14 mouse cellular contexts compared by ENCODE assay signal in genomic region chr12:104999171-104999570, GRCm38 (mm10). TPM values are rescaled to one million over a fixed set of nuclear protein-coding genes. Genes with fewer than 3 reads are reported as not detected.
DNase-seq lines count a peak whose midpoint lies in the region; ATAC-seq and TF ChIP-seq lines count a peak whose summit lies in the region.
"Had no signal": no experiment of that assay in that cellular context is flagged by ENCODE, and none has a peak within 500 bp of the region (broad histone marks: within the 10 kb centered on the region; RNA-seq: fewer than 3 reads in every experiment).

No protein-coding gene starts in this region.

- peaks cover 90% of the 10 kb centered on the region for H3K4me1 ChIP-seq in liver, embryonic 16.5 days (ENCODE audit: control insufficient read depth, low read depth, low read length)
- H3K4me1 ChIP-seq in stomach, postnatal 0 days (replicated peaks; ENCODE audit: control insufficient read depth, insufficient read depth), result 0 out of 2 replicates have a peak, but pooled peaks cover 2% of the 10 kb centered on the region
- peaks cover 11% of the 10 kb centered on the region for H3K4me1 ChIP-seq in forebrain, embryonic 12.5 days

- TF ChIP-seq EP300 in stomach, postnatal 0 days (optimal IDR thresholded peaks at IDR 0.05), result no peak

- TF ChIP-seq CTCF in C2C12 (IDR thresholded peaks at IDR 0.05; ENCODE audit: control insufficient read depth, insufficient read depth, insufficient read length), result no peak
- TF ChIP-seq CTCF in stomach, postnatal 0 days (IDR thresholded peaks at IDR 0.05; ENCODE audit: low read depth), result no peak
- TF ChIP-seq CTCF in layer of hippocampus, adult 2 months (conservative IDR thresholded peaks at IDR 0.05), result no peak

- H3K9ac ChIP-seq in liver, embryonic 16.5 days (ENCODE audit: low read depth, low read length), result no peak overlapping the region
- H3K9ac ChIP-seq in stomach, postnatal 0 days (ENCODE audit: low read length), result no peak overlapping the region
- no peak overlapping the region for H3K9ac ChIP-seq in forebrain, embryonic 12.5 days

- H3K79me2 ChIP-seq in C2C12 (ENCODE audit: control insufficient read depth, insufficient read depth), result peaks cover 93% of the 10 kb centered on the region

- ATAC-seq in liver, embryonic 16.5 days (ENCODE audit: low read depth), result no peak
- ATAC-seq in stomach, postnatal 0 days (ENCODE audit: low FRiP score, low TSS enrichment), result 0 out of 2 replicates have a peak, but pooled peaks have one; percentile 33
- no peak for ATAC-seq in forebrain, embryonic 12.5 days (ENCODE audit: low FRiP score)
- ATAC-seq: midbrain, embryonic 16.5 days had no signal

- DNase-seq in ES-CJ7 (ENCODE audit: low read depth, low spot score), result peak; percentile 68
- peak; percentile 29 for DNase-seq in stomach, postnatal 0 days (ENCODE audit: low spot score)
- DNase-seq in layer of hippocampus, adult 2 months (ENCODE audit: low spot score in 2 of 2), result no peak
- no peak for DNase-seq in kidney, adult 9 months
- DNase-seq: cerebellum, adult 9-10 months; gastrocnemius, adult 2 months; heart, postnatal 36 days; kidney, postnatal 4 days; right cerebral cortex, adult 18-20 months had no signal

- no peak overlapping the region for H3ac ChIP-seq in C2C12 (ENCODE audit: control insufficient read depth, insufficient read length, low read depth)

- peaks cover 12% of the 10 kb centered on the region for H3K36me3 ChIP-seq in C2C12 (ENCODE audit: control insufficient read depth, insufficient read depth)
- no peaks in the 10 kb centered on the region for H3K36me3 ChIP-seq in liver, embryonic 16.5 days (ENCODE audit: control insufficient read depth, insufficient read depth)
- H3K36me3 ChIP-seq in stomach, postnatal 0 days (ENCODE audit: control insufficient read depth, insufficient read depth, low read length), result no peaks in the 10 kb centered on the region
- no peaks in the 10 kb centered on the region for H3K36me3 ChIP-seq in forebrain, embryonic 12.5 days (replicated peaks)
- H3K36me3 ChIP-seq: forebrain, embryonic 10.5 days had no signal

- H3K4me2 ChIP-seq in liver, embryonic 16.5 days (ENCODE audit: low read depth, low read length), result no peak overlapping the region
- no peak overlapping the region for H3K4me2 ChIP-seq in stomach, postnatal 0 days (replicated peaks; ENCODE audit: low read depth)
- H3K4me2 ChIP-seq in forebrain, embryonic 12.5 days, result no peak overlapping the region

- no peaks in the 10 kb centered on the region for H3K9me3 ChIP-seq in liver, embryonic 16.5 days (replicated peaks; ENCODE audit: control insufficient read depth, low read length)
- H3K9me3 ChIP-seq in stomach, postnatal 0 days (ENCODE audit: control insufficient read depth, low read length), result no peaks in the 10 kb centered on the region
- H3K9me3 ChIP-seq in forebrain, embryonic 12.5 days, result no peaks in the 10 kb centered on the region
- H3K9me3 ChIP-seq: forebrain, embryonic 10.5 days had no signal

- 40% methylated on average over 8 of the region's 8 CpGs for WGBS in liver, embryonic 16.5 days (ENCODE audit: insufficient replicate concordance)
- 45% methylated on average over 8 of the region's 8 CpGs for WGBS in stomach, postnatal 0 days
- 68% methylated on average over 8 of the region's 8 CpGs for WGBS in forebrain, embryonic 12.5 days

- no peaks in the 10 kb centered on the region for H3K27me3 ChIP-seq in C2C12 (ENCODE audit: control insufficient read depth, insufficient read depth, insufficient read length)
- H3K27me3 ChIP-seq in liver, embryonic 16.5 days (ENCODE audit: control insufficient read depth, insufficient read depth, low read depth, low read length), result no peaks in the 10 kb centered on the region
- no peaks in the 10 kb centered on the region for H3K27me3 ChIP-seq in stomach, postnatal 0 days (ENCODE audit: control insufficient read depth, insufficient read depth, low read length)
- H3K27me3 ChIP-seq in forebrain, embryonic 12.5 days, result 0 out of 2 replicates have a peak, but pooled peaks cover 6% of the 10 kb centered on the region

- peak overlapping the region; percentile 40; the same call in 1 of the 2 replicates for H3K27ac ChIP-seq in liver, embryonic 16.5 days (ENCODE audit: low read length)
- H3K27ac ChIP-seq in stomach, postnatal 0 days (replicated peaks), result no peak overlapping the region
- no peak overlapping the region for H3K27ac ChIP-seq in forebrain, embryonic 12.5 days
- H3K27ac ChIP-seq in layer of hippocampus, adult 2 months, result no peak overlapping the region
- H3K27ac ChIP-seq: forebrain, embryonic 10.5 days; gastrocnemius, adult 2 months had no signal

- H3K4me3 ChIP-seq in C2C12 (ENCODE audit: insufficient read depth, poor library complexity, severe bottlenecking), result no peak overlapping the region
- H3K4me3 ChIP-seq in liver, embryonic 16.5 days (ENCODE audit: low read depth, low read length), result no peak overlapping the region
- no peak overlapping the region for H3K4me3 ChIP-seq in stomach, postnatal 0 days (ENCODE audit: low read depth, low read length)
- H3K4me3 ChIP-seq in forebrain, embryonic 12.5 days (replicated peaks), result no peak overlapping the region
- no peak overlapping the region for H3K4me3 ChIP-seq in layer of hippocampus, adult 2 months
- H3K4me3 ChIP-seq: forebrain, embryonic 10.5 days; gastrocnemius, adult 2 months had no signal

- H3K79me3 ChIP-seq in C2C12 (ENCODE audit: low read depth), result peaks cover 65% of the 10 kb centered on the region

TF ChIP-seq in C2C12, 6 proteins besides CTCF, POLR2A, EP300 and RAD21:
- no peak for TF ChIP-seq MYOD1 (IDR thresholded peaks at IDR 0.05; ENCODE audit: control insufficient read depth, insufficient read length, low read depth)
- peak; percentile 51 for TF ChIP-seq MAX (IDR thresholded peaks at IDR 0.05)
- TF ChIP-seq CEBPB (IDR thresholded peaks at IDR 0.05; ENCODE audit: low read depth), result no peak
- TF ChIP-seq USF1 (IDR thresholded peaks at IDR 0.05; ENCODE audit: low read depth), result no peak
- no peak for TF ChIP-seq FOSL1 (IDR thresholded peaks at IDR 0.05; ENCODE audit: insufficient read depth, low read length, poor library complexity, severe bottlenecking)
TF ChIP-seq in C2C12: peak in this region for 1.

RNA-seq across cellular contexts. Expression of gene Syne3, which starts 10.4 kb away (rescaled TPM):
- 24.8 TPM for polyA plus RNA-seq in C2C12 (2012; fragmentation: generic; extraction: Trizol)
- 2.8 TPM in 2 replicates for polyA plus RNA-seq in liver, embryonic 16.5 days (2015; fragmentation: Nextera tagmentation; extraction: Ambion mirVana)
- polyA plus RNA-seq in stomach, postnatal 0 days (2015; fragmentation: Nextera tagmentation; extraction: Ambion mirVana), result 0.62 and 0.72 TPM in 2 replicates
- polyA plus RNA-seq in forebrain, embryonic 12.5 days (2016; fragmentation: Nextera tagmentation; extraction: Ambion mirVana), result 0.13 and 0.14 TPM in 2 replicates
- total RNA-seq in layer of hippocampus, adult 2 months (2021), result 1 to 10 TPM; 1.7 to 1.8 TPM

RNA-seq across cellular contexts. Expression of gene Glrx5, which starts 33.3 kb away (rescaled TPM):
- polyA plus RNA-seq in C2C12 (2012; fragmentation: generic; extraction: Trizol), result 92.2 TPM
- 424 and 446 TPM in 2 replicates for polyA plus RNA-seq in liver, embryonic 16.5 days (2015; fragmentation: Nextera tagmentation; extraction: Ambion mirVana)
- 125 and 134 TPM in 2 replicates for polyA plus RNA-seq in stomach, postnatal 0 days (2015; fragmentation: Nextera tagmentation; extraction: Ambion mirVana)
- 158 and 173 TPM in 2 replicates for polyA plus RNA-seq in forebrain, embryonic 12.5 days (2016; fragmentation: Nextera tagmentation; extraction: Ambion mirVana)
- 10 to 100 TPM; 43.9 to 47.0 TPM for total RNA-seq in layer of hippocampus, adult 2 months (2021)

Comparison
In these comparisons a context has a peak if more than half of its experiments do, and no peak if none do; other contexts are left out.
1. DNase-seq: peak in ES-CJ7 (single experiment) and stomach, postnatal 0 days (single experiment); none in layer of hippocampus, adult 2 months (0 of 2) and kidney, adult 9 months (single experiment).